Mouse (Mus musculus): ENCODE results near the gene Erv3. TPM values are rescaled to one million over a fixed set of nuclear protein-coding genes. Genes with fewer than 3 reads are reported as not detected.

The Erv3 gene
- not detected in 2 replicates for polyA plus RNA-seq (2015; fragmentation: Nextera tagmentation; extraction: Ambion mirVana)

GRCm38 (mm10) chr2:131859721-131860120, at the start of gene Erv3:
TSS of gene Erv3 (minus strand) at chr2:131859747.
- no peak within 1 kb of the TSS for H3K4me2 ChIP-seq
- whole genome bisulfite sequencing = 81% methylated on average over 5 of the region's 5 CpGs

DNA sequence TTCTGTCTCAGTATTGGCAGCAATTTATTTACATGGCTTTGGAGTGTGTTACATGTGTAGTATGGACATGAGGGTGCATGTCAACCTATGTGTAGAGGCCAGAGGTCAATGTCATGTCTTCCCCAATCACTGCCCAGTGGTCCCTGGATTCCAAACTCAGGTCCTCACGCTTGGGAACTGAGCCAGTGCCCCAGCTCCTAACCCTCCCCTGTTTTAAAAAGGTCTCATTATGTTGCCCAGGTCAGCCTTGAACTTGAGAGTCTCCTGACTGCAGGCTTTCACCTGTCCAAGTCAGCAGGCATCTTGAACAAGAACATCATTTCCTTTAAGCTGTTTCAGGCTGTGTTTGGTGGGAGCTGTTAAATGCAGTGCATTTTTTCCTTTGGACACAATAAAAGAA, 49.4 kb upstream of the Erv3 start:
- 88% methylated on average over 1 of the region's 1 CpGs for WGBS
- no peak for ATAC-seq (ENCODE audit: insufficient read depth, low FRiP score, low read depth)
- Histone ChIP-seq H3K4me2 (0 out of 2 replicates have a peak overlapping the region, but pooled peaks have one; percentile 72), H3K36me3 (no peaks in the 10 kb centered on the region), H3K9me3 (no peaks in the 10 kb centered on the region), H3K4me3 (replicated peaks) (no peak overlapping the region), H3K27ac (no peak overlapping the region), H3K4me1 (no peaks in the 10 kb centered on the region), H3K9ac (no peak overlapping the region), H3K27me3 (replicated peaks) (no peaks in the 10 kb centered on the region)

More at GRCm38 (mm10) chr2:131859721-131860120, at the start of gene Erv3:
- no peak within 1 kb of the TSS for H3K9ac ChIP-seq
- no peak within 1 kb of the TSS for H3K27ac ChIP-seq
- H3K4me1 ChIP-seq = no peaks in the 10 kb centered on the region
- H3K9me3 ChIP-seq = no peaks in the 10 kb centered on the region
- no peaks in the 10 kb centered on the region for H3K27me3 ChIP-seq (replicated peaks)
- no peaks in the 10 kb centered on the region for H3K36me3 ChIP-seq
- H3K4me3 ChIP-seq (replicated peaks) = no peak within 1 kb of the TSS
- no peak for ATAC-seq (ENCODE audit: insufficient read depth, low FRiP score, low read depth)

GRCm38 (mm10) chr2:131908351-131908861, 48.9 kb upstream of the Erv3 start:
- no peaks in the 10 kb centered on the region for H3K36me3 ChIP-seq
- WGBS = 79% methylated on average over 7 of the region's 7 CpGs
- no peak for ATAC-seq (ENCODE audit: insufficient read depth, low FRiP score, low read depth)
- H3K27me3 ChIP-seq (replicated peaks) = no peaks in the 10 kb centered on the region
- H3K4me1 ChIP-seq = no peaks in the 10 kb centered on the region
- no peak overlapping the region for H3K4me3 ChIP-seq (replicated peaks)
- H3K4me2 ChIP-seq = no peak overlapping the region
- no peak overlapping the region for H3K27ac ChIP-seq
- no peaks in the 10 kb centered on the region for H3K9me3 ChIP-seq
- no peak overlapping the region for H3K9ac ChIP-seq

GRCm38 (mm10) chr2:131907311-131907710, 47.8 kb upstream of the Erv3 start:
- Histone ChIP-seq H3K27ac (no peak overlapping the region), H3K4me2 (no peak overlapping the region), H3K9me3 (no peaks in the 10 kb centered on the region), H3K36me3 (no peaks in the 10 kb centered on the region), H3K9ac (no peak overlapping the region), H3K27me3 (replicated peaks) (no peaks in the 10 kb centered on the region), H3K4me3 (replicated peaks) (no peak overlapping the region), H3K4me1 (no peaks in the 10 kb centered on the region)
- WGBS = 85% methylated on average over 5 of the region's 5 CpGs
- no peak for ATAC-seq (ENCODE audit: insufficient read depth, low FRiP score, low read depth)

GRCm38 (mm10) chr2:131906846-131907245, 47.3 kb upstream of the Erv3 start:
- WGBS = 78% methylated on average over 1 of the region's 1 CpGs
- Histone ChIP-seq H3K27ac (no peak overlapping the region), H3K4me2 (no peak overlapping the region)

GRCm38 (mm10) chr2:131906266-131906665, 46.7 kb upstream of the Erv3 start:
- no peak overlapping the region for H3K4me3 ChIP-seq (replicated peaks)

More at GRCm38 (mm10) chr2:131906846-131907245, 47.3 kb upstream of the Erv3 start:
- no peak for ATAC-seq (ENCODE audit: insufficient read depth, low FRiP score, low read depth)
- Histone ChIP-seq H3K9me3 (no peaks in the 10 kb centered on the region), H3K36me3 (no peaks in the 10 kb centered on the region), H3K4me1 (no peaks in the 10 kb centered on the region), H3K4me3 (replicated peaks) (no peak overlapping the region), H3K27me3 (replicated peaks) (no peaks in the 10 kb centered on the region), H3K9ac (no peak overlapping the region)

DNA sequence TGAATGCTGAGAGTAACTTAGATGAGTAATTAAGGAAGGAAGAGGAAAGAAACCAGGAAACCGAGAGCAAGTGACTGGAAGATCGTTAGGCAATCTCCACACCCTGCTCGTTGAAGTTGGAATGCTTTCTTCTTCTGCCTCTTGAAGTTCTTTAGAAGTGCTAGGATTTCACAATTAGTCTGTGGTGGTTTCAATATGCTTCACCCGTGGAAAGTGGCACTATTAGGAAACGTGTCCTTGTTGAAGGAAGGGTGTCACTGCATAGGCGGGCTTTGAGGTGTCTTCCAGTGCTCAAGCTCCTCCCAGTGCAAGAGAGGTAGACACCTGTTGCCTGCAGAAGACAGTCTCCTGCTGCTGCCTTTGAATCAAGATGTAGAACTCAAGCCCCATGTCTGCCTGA, 46.2 kb upstream of the Erv3 start:
- no peak overlapping the region for H3K4me3 ChIP-seq (replicated peaks)
- no peak overlapping the region for H3K9ac ChIP-seq
- no peaks in the 10 kb centered on the region for H3K27me3 ChIP-seq (replicated peaks)
- H3K27ac ChIP-seq = no peak overlapping the region
- no peaks in the 10 kb centered on the region for H3K4me1 ChIP-seq
- H3K9me3 ChIP-seq = no peaks in the 10 kb centered on the region
- ATAC-seq (ENCODE audit: insufficient read depth, low FRiP score, low read depth) = no peak
- 72% methylated on average over 6 of the region's 6 CpGs for WGBS
- no peak overlapping the region for H3K4me2 ChIP-seq
- no peaks in the 10 kb centered on the region for H3K36me3 ChIP-seq

More at GRCm38 (mm10) chr2:131906266-131906665, 46.7 kb upstream of the Erv3 start:
- H3K27me3 ChIP-seq (replicated peaks) = no peaks in the 10 kb centered on the region
- H3K9ac ChIP-seq = no peak overlapping the region
- no peaks in the 10 kb centered on the region for H3K36me3 ChIP-seq
- no peaks in the 10 kb centered on the region for H3K9me3 ChIP-seq
- ATAC-seq (ENCODE audit: insufficient read depth, low FRiP score, low read depth) = no peak
- H3K27ac ChIP-seq = no peak overlapping the region
- H3K4me2 ChIP-seq = no peak overlapping the region
- 85% methylated on average over 3 of the region's 3 CpGs for WGBS
- H3K4me1 ChIP-seq = no peaks in the 10 kb centered on the region

GRCm38 (mm10) chr2:131905025-131905424, 45.5 kb upstream of the Erv3 start:
- Histone ChIP-seq H3K27me3 (replicated peaks) (no peaks in the 10 kb centered on the region), H3K4me2 (no peak overlapping the region), H3K4me1 (no peaks in the 10 kb centered on the region), H3K4me3 (replicated peaks) (no peak overlapping the region), H3K27ac (no peak overlapping the region), H3K36me3 (no peaks in the 10 kb centered on the region), H3K9ac (no peak overlapping the region), H3K9me3 (no peaks in the 10 kb centered on the region)
- ATAC-seq (ENCODE audit: insufficient read depth, low FRiP score, low read depth) = peak; percentile 54
- 24% methylated on average over 5 of the region's 5 CpGs for WGBS

- Histone ChIP-seq H3K9me3 (no peaks in the 10 kb centered on the region), H3K36me3 (no peaks in the 10 kb centered on the region), H3K27me3 (replicated peaks) (no peaks in the 10 kb centered on the region), H3K4me1 (no peaks in the 10 kb centered on the region), H3K4me2 (no peak overlapping the region), H3K9ac (no peak overlapping the region), H3K4me3 (replicated peaks) (no peak overlapping the region), H3K27ac (peak overlapping the region; percentile 64)
- peak; percentile 81 for ATAC-seq (ENCODE audit: insufficient read depth, low FRiP score, low read depth)
- WGBS = 22% methylated on average over 8 of the region's 8 CpGs
Observed at GRCm38 (mm10) chr2:131902867-131903266, 43.3 kb upstream of the Erv3 start.

- 15% methylated on average over 2 of the region's 3 CpGs for WGBS
- peak overlapping the region; percentile 57; the same call in 1 of the 2 replicates for H3K27ac ChIP-seq
- no peaks in the 10 kb centered on the region for H3K27me3 ChIP-seq (replicated peaks)
- H3K36me3 ChIP-seq = no peaks in the 10 kb centered on the region
- no peak for ATAC-seq (ENCODE audit: insufficient read depth, low FRiP score, low read depth)
- H3K9ac ChIP-seq = no peak overlapping the region
- H3K4me3 ChIP-seq (replicated peaks) = no peak overlapping the region
- H3K4me1 ChIP-seq = no peaks in the 10 kb centered on the region
- no peaks in the 10 kb centered on the region for H3K9me3 ChIP-seq
- no peak overlapping the region for H3K4me2 ChIP-seq
Observed at GRCm38 (mm10) chr2:131902423-131902822, 42.9 kb upstream of the Erv3 start.

GRCm38 (mm10) chr2:131897336-131898109, 38.0 kb upstream of the Erv3 start:
- H3K27ac ChIP-seq = no peak overlapping the region
- 88% methylated on average over 12 of the region's 12 CpGs for WGBS
- no peaks in the 10 kb centered on the region for H3K36me3 ChIP-seq
- H3K4me3 ChIP-seq (replicated peaks) = no peak overlapping the region
- no peaks in the 10 kb centered on the region for H3K4me1 ChIP-seq
- no peaks in the 10 kb centered on the region for H3K9me3 ChIP-seq
- H3K27me3 ChIP-seq (replicated peaks) = no peaks in the 10 kb centered on the region
- no peak overlapping the region for H3K9ac ChIP-seq
- H3K4me2 ChIP-seq = no peak overlapping the region
- ATAC-seq (ENCODE audit: insufficient read depth, low FRiP score, low read depth) = no peak

DNA sequence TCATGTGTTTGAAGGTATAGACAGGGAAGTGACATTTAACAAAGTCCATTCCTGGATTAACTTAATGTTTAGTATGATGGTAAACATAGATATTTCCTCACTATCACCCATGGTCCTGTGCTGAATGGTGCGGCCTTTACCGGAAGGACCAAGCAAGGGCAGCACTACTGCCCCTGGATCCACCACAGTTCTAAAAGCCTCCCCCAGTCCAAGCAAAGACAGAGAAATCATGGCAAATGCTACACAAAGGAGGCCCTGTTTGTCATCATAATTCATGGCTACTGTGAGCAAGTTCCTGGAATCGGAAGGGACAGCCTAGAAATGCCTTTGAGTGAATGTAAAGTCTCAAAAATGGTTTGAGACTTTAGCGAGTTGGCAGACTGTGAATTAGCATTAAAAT, 36.5 kb upstream of the Erv3 start:
- Histone ChIP-seq H3K4me2 (no peak overlapping the region), H3K9ac (no peak overlapping the region), H3K4me1 (no peaks in the 10 kb centered on the region), H3K36me3 (no peaks in the 10 kb centered on the region), H3K9me3 (no peaks in the 10 kb centered on the region), H3K27me3 (replicated peaks) (no peaks in the 10 kb centered on the region), H3K27ac (no peak overlapping the region), H3K4me3 (replicated peaks) (no peak overlapping the region)
- WGBS = 72% methylated on average over 4 of the region's 4 CpGs
- no peak for ATAC-seq (ENCODE audit: insufficient read depth, low FRiP score, low read depth)

Data from stomach, embryonic 15.5 days (tissue).